ENCODE assay signal across 25 mouse cellular contexts in the genomic region with DNA sequence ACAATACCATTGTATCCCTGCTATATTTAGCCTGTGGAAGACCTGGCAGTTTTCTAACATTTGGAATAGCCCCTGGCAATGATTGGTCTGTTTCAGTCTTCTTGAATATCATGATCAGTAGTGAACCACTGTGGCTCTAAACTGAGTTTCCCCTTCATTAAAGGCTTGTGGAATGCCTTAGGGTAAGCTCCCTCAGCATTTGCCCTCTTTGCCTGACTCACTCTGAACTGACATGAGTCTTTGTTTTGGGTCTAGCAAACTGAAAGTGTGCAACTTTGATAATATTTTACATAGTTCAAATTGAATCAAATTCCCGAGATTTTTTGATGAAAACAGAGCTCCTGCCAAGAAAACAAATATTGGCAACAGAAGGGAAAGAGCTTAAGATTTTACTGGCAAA.
"Had no signal": no experiment of that assay in that cellular context is flagged by ENCODE, and none has a peak within 500 bp of the region (broad histone marks: within the 10 kb centered on the region; RNA-seq: fewer than 3 reads in every experiment).

No protein-coding gene starts in this region.

- H3K27ac ChIP-seq: heart, adult 2 months; heart, embryonic 13.5 days; heart, embryonic 15.5 days; hindbrain, embryonic 10.5 days; hindbrain, embryonic 12.5 days; hindbrain, embryonic 14.5 days; hindbrain, postnatal 0 days; layer of hippocampus, adult 2 months; left cerebral cortex, adult 2 months; limb, embryonic 10.5 days; limb, embryonic 12.5 days; liver, embryonic 12.5 days; liver, embryonic 14.5 days had no signal

- ATAC-seq: hindbrain, postnatal 0 days; intestine, postnatal 0 days; liver, embryonic 12.5 days had no signal

- H3K4me2 ChIP-seq: heart, embryonic 11.5 days; heart, embryonic 13.5 days; heart, embryonic 15.5 days; hindbrain, embryonic 12.5 days; hindbrain, embryonic 14.5 days; limb, embryonic 12.5 days; liver, embryonic 12.5 days had no signal

- H3K36me3 ChIP-seq: heart, embryonic 13.5 days; heart, embryonic 15.5 days; hindbrain, embryonic 10.5 days; hindbrain, embryonic 12.5 days; limb, embryonic 10.5 days; limb, embryonic 12.5 days; liver, embryonic 12.5 days had no signal

- H3K4me1 ChIP-seq: heart, embryonic 13.5 days; heart, embryonic 15.5 days; hindbrain, embryonic 10.5 days; hindbrain, embryonic 12.5 days; limb, embryonic 10.5 days; limb, embryonic 12.5 days; liver, embryonic 12.5 days had no signal

- H3K27me3 ChIP-seq: heart, embryonic 13.5 days; heart, embryonic 15.5 days; hindbrain, embryonic 12.5 days; limb, embryonic 12.5 days; liver, embryonic 12.5 days had no signal

- DNase-seq: gastrocnemius, postnatal 14 days; gastrocnemius, postnatal 36 days; heart, adult 11 months; heart, adult 2 months; heart, postnatal 4 days; kidney, adult 18-20 months; kidney, adult 8-10 months; kidney, postnatal 10 days; kidney, postnatal 25 days; kidney, postnatal 4 days; liver had no signal

- H3K4me3 ChIP-seq: heart, adult 2 months; heart, embryonic 13.5 days; heart, embryonic 15.5 days; hindbrain, embryonic 10.5 days; hindbrain, embryonic 12.5 days; layer of hippocampus, adult 2 months; left cerebral cortex, adult 2 months; limb, embryonic 10.5 days; limb, embryonic 12.5 days; liver, embryonic 12.5 days had no signal

- H3K9me3 ChIP-seq: heart, embryonic 13.5 days; heart, embryonic 15.5 days; hindbrain, embryonic 10.5 days; hindbrain, embryonic 12.5 days; limb, embryonic 10.5 days; limb, embryonic 12.5 days had no signal

- H3K9ac ChIP-seq: heart, embryonic 13.5 days; heart, embryonic 15.5 days; hindbrain, embryonic 12.5 days; hindbrain, embryonic 14.5 days; limb, embryonic 12.5 days; liver, embryonic 12.5 days; liver, embryonic 14.5 days had no signal
